Mouse (Mus musculus) limb, embryonic 11.5 days (tissue): ENCODE results near the gene Serpinb3a. TPM values are rescaled to one million over a fixed set of nuclear protein-coding genes. Genes with fewer than 3 reads are reported as not detected.
"Not testable (repeated sequence)": the region's sequence is repeated elsewhere in the genome, so short reads cannot be mapped to it uniquely, and the experiment has no call there.

Experiments used
- ATAC-seq: fragments of 200-750 bp; cut with Nextera tagmentation; 2 replicates; pipeline ENCODE4 v1.8.0; 2017; ENCODE audit warnings: low read depth; ENCODE audit not compliant: insufficient number of reproducible peaks, low FRiP score, low TSS enrichment
- DNase-seq: peaks from one replicate; pipeline ENCODE4 v3.0.0-alpha.2; 2015; ENCODE audit warnings: low spot score
- H3K27ac ChIP-seq: fragments of 300-500 bp; sonication (generic); replicated peaks from 2 replicates; pipeline ENCODE4 v1.5.1; 2014; ENCODE audit warnings: low read depth, mild to moderate bottlenecking, low read length
- H3K27me3 ChIP-seq: fragments of 300-500 bp; sonication (generic); 2 replicates; pipeline ENCODE4 v1.6.1; 2014; ENCODE audit warnings: mild to moderate bottlenecking, low read length, mixed read lengths; ENCODE audit not compliant: control insufficient read depth, insufficient read depth
- H3K36me3 ChIP-seq: fragments of 300-500 bp; sonication (generic); 2 replicates; pipeline ENCODE4 v1.6.1; 2014; ENCODE audit warnings: mild to moderate bottlenecking, low read length, moderate library complexity, mixed read lengths; ENCODE audit not compliant: control insufficient read depth, insufficient read depth
- H3K4me1 ChIP-seq: fragments of 300-500 bp; sonication (generic); 2 replicates; pipeline ENCODE4 v1.6.1; 2014; ENCODE audit warnings: low read length, mixed read lengths; ENCODE audit not compliant: control insufficient read depth, insufficient read depth
- H3K4me2 ChIP-seq: fragments of 300-500 bp; sonication (generic); 2 replicates; pipeline ENCODE4 v1.6.1; 2014; ENCODE audit warnings: low read depth, mild to moderate bottlenecking, moderate library complexity; ENCODE audit not compliant: severe bottlenecking
- H3K4me3 ChIP-seq: fragments of 300-500 bp; sonication (generic); 2 replicates; pipeline ENCODE4 v1.5.1; 2014; ENCODE audit warnings: low read depth, low read length
- H3K9ac ChIP-seq: fragments of 300-500 bp; sonication (generic); 2 replicates; pipeline ENCODE4 v1.6.1; 2014; ENCODE audit warnings: mild to moderate bottlenecking, low read length
- H3K9me3 ChIP-seq: fragments of 300-500 bp; sonication (generic); 2 replicates; pipeline ENCODE4 v1.6.1; 2016; ENCODE audit warnings: low read length; ENCODE audit not compliant: control insufficient read depth
- WGBS: fragments of 180-500 bp; shearing (Covaris S2); extraction: QIAGEN DNeasy Blood & Tissue Kit; methylation state at CpG from one replicate; pipeline ENCODE4 v1.1.7; 2014; 5-methylcytosine and 5-hydroxymethylcytosine counted together
- polyA plus RNA-seq: library from polyadenylated mRNA; unstranded; fragments of >200 nt; fragmentation: Nextera tagmentation; extraction: Ambion mirVana; gene quantifications from 2 replicates; pipeline ENCODE4 v1.2.1, GENCODE M21; 2014

Serpinb3a gene
- not detected in 2 replicates for polyA plus RNA-seq

DNA sequence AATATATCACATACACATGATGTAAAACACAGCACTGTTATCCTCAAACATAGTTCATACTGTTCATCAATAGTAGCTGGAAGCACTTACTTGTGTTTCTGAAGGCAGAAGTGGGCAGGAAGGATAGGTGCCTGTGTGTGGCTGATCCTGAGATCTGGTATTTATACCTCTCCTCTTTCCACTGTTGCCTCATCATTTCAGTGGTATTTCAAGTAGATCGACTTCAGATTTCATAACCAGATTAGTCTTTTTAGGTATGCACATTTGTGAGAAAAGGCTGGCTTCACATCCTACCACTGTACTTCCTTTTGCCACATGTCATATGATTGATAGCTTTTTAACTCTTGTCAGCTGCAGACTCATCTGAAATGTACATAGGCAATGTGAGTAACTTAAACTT is at the start of gene Serpinb3a:
TSS of gene Serpinb3a (minus strand) at position 101 of the 400 bp plus-strand sequence.
- ATAC-seq (no peak), DNase-seq (no peak)
- 92% methylated on average over 1 of the region's 1 CpGs for WGBS
- Histone ChIP-seq H3K4me3 (no peak within 1 kb of the TSS), H3K36me3 (no peaks in the 10 kb centered on the region), H3K9me3 (no peaks in the 10 kb centered on the region), H3K4me2 (no peak within 1 kb of the TSS), H3K4me1 (no peaks in the 10 kb centered on the region), H3K27ac (no peak within 1 kb of the TSS), H3K9ac (no peak within 1 kb of the TSS), H3K27me3 (no peaks in the 10 kb centered on the region)

DNA sequence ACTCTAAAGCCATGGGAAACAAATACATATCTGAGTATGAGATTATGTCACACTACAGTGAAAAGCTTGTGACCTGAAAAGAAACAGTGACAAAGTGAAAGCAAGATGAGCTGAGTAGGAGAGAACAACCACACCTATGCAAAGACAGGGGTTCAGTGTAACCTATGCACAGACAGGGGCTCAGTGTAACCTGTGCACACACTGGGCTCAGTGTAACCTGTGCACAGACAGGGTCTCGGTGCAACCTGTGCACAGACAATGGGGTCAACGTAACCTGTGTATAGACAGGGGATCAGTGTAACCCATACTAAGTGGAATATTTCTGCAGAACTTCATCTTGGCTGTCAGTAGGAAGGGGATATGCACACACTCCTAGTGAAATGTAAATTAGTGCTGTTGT is 46.3 kb upstream of the Serpinb3a start:
- Histone ChIP-seq H3K36me3 (no peaks in the 10 kb centered on the region), H3K4me1 (no peaks in the 10 kb centered on the region), H3K27ac (no peak overlapping the region), H3K4me2 (no peak overlapping the region), H3K9me3 (no peaks in the 10 kb centered on the region), H3K9ac (no peak overlapping the region), H3K27me3 (no peaks in the 10 kb centered on the region), H3K4me3 (no peak overlapping the region)
- DNase-seq (no peak), ATAC-seq (no peak)
- WGBS, result 84% methylated on average over 2 of the region's 2 CpGs

DNA sequence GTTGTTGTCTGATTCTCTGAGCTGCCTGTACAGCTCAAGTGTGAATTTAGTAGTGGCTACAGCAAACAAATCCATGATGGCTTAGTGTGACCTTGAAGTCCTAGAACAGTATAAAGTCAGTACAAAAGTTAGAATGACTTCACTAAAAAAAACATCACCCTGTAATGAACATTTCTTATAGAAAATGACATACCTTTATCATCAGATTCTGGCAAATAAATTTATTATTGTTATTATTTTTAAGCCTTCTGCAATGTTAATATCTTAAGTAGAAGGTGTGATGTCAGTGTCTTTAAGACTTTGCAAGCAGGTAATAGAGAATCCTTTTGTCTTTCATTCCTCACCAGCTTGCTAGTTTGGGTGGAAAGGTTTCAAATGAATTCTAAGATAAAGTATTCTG is 31.3 kb upstream of the Serpinb3a start, which contains the start of gene Serpinb3d:
TSS of gene Serpinb3d (minus strand) at position 101 of the 400 bp plus-strand sequence.
- Histone ChIP-seq H3K27ac (no peak within 1 kb of the TSS), H3K4me2 (no peak within 1 kb of the TSS), H3K27me3 (no peaks in the 10 kb centered on the region), H3K4me3 (no peak within 1 kb of the TSS), H3K9ac (no peak within 1 kb of the TSS), H3K36me3 (no peaks in the 10 kb centered on the region), H3K9me3 (no peaks in the 10 kb centered on the region), H3K4me1 (no peaks in the 10 kb centered on the region)
- no peak for DNase-seq
- ATAC-seq, result no peak

DNA sequence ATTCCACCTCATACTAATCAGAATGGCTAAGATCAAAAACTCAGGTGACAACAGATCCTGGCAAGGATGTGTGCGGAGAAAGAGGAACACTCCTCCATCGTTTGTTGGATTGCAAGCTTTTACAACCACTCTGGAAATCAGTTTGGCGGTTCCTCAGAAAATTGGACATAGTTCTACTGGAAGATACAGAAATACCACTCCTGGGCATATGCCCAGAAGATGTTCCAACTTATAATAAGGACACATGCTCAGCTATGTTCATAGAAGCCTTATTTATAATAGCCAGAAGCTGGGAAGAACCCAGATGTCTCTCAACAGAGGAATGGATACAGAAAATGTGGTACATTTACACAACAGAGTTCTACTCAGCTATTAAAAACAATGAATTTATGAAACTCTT is 17.9 kb downstream of the Serpinb3a start:
- not testable (repeated sequence) for H3K27me3 ChIP-seq, H3K27ac ChIP-seq, H3K9ac ChIP-seq, H3K9me3 ChIP-seq, ATAC-seq, H3K36me3 ChIP-seq, DNase-seq, H3K4me3 ChIP-seq, H3K4me2 ChIP-seq, H3K4me1 ChIP-seq
- WGBS, result 90% methylated on average over 3 of the region's 3 CpGs

DNA sequence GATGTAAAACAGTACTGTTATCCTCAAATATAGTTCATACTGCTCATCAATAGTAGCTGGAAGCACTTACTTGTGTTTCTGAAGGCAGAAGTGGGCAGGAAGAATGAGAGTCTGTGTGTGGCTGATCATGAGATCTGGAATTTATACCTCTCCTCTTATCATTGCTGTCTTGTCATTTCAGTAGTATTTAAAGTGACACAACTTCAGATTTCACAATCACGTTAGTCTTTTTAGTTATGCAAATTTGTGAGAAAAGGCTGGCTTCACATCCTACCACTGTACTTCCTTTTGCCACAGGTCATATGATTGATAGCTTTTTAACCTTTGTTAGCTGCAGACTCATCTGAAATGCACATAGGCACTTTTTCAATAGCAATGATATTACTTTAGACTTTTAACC is 26.2 kb downstream of the Serpinb3a start:
- H3K9ac ChIP-seq, result no peak overlapping the region
- 77% methylated on average over 1 of the region's 1 CpGs for WGBS
- H3K36me3 ChIP-seq, result no peaks in the 10 kb centered on the region
- H3K4me2 ChIP-seq, result no peak overlapping the region
- ATAC-seq (no peak), DNase-seq (no peak)
- no peaks in the 10 kb centered on the region for H3K4me1 ChIP-seq
- H3K27ac ChIP-seq, result no peak overlapping the region
- no peak overlapping the region for H3K4me3 ChIP-seq
- H3K9me3 ChIP-seq, result no peaks in the 10 kb centered on the region
- no peaks in the 10 kb centered on the region for H3K27me3 ChIP-seq

DNA sequence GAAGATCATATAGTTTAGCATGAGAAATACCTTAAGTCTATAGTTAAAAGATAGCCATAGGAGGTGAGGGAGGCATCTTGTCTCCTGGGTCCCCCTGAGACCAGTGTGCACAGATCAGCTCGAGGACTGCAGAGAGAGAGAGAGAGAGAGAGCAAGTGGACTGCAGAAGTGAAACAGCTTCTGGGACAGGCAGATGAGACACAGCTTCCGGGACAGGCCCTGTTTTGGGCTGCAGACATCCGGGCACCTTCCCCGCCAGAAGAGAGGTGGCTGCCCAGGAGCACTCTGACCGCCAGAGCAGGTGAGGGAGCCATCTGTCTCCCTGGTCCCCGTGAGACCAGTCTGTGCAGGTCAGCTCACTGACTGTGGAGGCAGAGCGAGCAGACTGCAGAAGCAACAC is 36.9 kb downstream of the Serpinb3a start:
- no peak overlapping the region for H3K27ac ChIP-seq
- H3K4me2 ChIP-seq, result no peak overlapping the region
- ATAC-seq (no peak), DNase-seq (no peak)
- no peaks in the 10 kb centered on the region for H3K9me3 ChIP-seq
- H3K27me3 ChIP-seq, result no peaks in the 10 kb centered on the region
- H3K4me3 ChIP-seq, result no peak overlapping the region
- no peaks in the 10 kb centered on the region for H3K4me1 ChIP-seq
- 85% methylated on average over 7 of the region's 7 CpGs for WGBS
- H3K9ac ChIP-seq, result no peak overlapping the region
- H3K36me3 ChIP-seq, result no peaks in the 10 kb centered on the region

DNA sequence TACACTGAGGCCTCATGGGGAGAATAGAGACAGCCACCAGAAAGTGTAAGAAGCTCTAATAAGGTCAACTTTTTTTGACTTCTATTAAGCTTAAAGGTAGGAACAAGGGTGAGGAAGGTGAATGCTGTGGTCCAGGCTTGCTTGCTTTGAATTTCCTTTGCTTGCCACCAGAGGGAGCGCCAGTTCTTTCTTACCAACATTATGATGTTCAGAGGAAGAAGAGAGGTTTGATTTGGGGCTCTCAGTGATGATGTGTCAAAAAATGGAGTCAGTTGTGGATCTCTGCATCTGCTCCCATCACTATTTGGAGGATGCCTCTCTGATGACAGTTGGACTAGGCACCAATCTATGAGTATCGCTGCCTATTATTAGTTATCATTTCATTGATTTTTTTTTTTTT is 37.6 kb downstream of the Serpinb3a start:
- H3K27me3 ChIP-seq, result no peaks in the 10 kb centered on the region
- no peak overlapping the region for H3K27ac ChIP-seq
- peak; percentile 55 for DNase-seq
- H3K4me2 ChIP-seq, result no peak overlapping the region
- no peaks in the 10 kb centered on the region for H3K9me3 ChIP-seq
- H3K4me3 ChIP-seq, result no peak overlapping the region
- H3K36me3 ChIP-seq, result no peaks in the 10 kb centered on the region
- no peak overlapping the region for H3K9ac ChIP-seq
- H3K4me1 ChIP-seq, result no peaks in the 10 kb centered on the region
- ATAC-seq, result no peak
- WGBS, result 38% methylated on average over 2 of the region's 2 CpGs

DNA sequence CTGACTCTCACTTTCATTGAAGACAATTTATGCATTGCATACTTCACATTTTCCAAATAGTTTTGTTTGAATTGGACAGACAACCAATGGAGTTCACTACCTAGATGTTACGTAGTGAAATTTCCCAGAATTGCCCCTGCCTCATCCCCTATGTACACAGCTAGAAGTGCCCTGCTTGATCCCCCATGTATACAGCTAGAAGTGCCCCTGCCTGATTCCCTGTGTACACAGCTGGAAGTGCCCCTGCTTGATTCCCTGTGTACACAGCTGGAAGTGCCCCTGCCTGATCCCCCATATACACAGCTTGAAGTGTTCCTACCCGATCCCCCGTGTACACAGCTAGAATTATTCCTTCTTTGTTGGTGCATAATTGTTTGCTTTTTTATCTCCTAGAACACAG is 45.8 kb downstream of the Serpinb3a start:
- ATAC-seq (no peak), DNase-seq (no peak)
- no peaks in the 10 kb centered on the region for H3K4me1 ChIP-seq
- no peaks in the 10 kb centered on the region for H3K36me3 ChIP-seq
- no peak overlapping the region for H3K27ac ChIP-seq
- H3K4me2 ChIP-seq, result no peak overlapping the region
- H3K4me3 ChIP-seq, result no peak overlapping the region
- H3K27me3 ChIP-seq, result no peaks in the 10 kb centered on the region
- H3K9ac ChIP-seq, result no peak overlapping the region
- 89% methylated on average over 3 of the region's 3 CpGs for WGBS
- no peaks in the 10 kb centered on the region for H3K9me3 ChIP-seq

DNA sequence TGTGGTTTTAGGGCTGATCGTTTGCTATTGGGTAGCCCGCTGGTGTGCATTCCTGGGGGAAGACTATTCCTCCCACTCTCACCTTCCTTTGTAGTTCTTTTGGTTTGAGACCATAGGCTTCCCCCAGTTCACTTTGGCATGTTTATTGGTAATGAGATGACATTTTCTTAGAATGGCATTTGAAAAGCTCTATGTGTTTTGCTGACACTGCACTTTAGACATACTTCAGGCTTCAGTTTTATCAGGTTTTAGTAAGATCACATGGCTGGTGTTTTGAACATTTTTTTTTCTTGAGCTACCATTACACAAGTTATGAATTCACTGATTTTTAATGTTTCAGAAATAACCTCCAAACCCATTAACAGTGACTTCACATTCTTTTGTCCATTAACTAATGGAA is 50.3 kb downstream of the Serpinb3a start:
- Histone ChIP-seq H3K9me3 (no peaks in the 10 kb centered on the region), H3K4me1 (no peaks in the 10 kb centered on the region), H3K9ac (no peak overlapping the region), H3K27ac (no peak overlapping the region), H3K4me2 (no peak overlapping the region), H3K36me3 (no peaks in the 10 kb centered on the region), H3K4me3 (no peak overlapping the region), H3K27me3 (no peaks in the 10 kb centered on the region)
- no peak for DNase-seq
- ATAC-seq, result no peak
- 81% methylated on average over 2 of the region's 2 CpGs for WGBS
